Mouse (Mus musculus) brain, embryonic 14.5 days (tissue): ENCODE data around the gene Mtnr1b. TPM values are rescaled to one million over a fixed set of nuclear protein-coding genes. Genes with fewer than 3 reads are reported as not detected.
"Not testable (repeated sequence)": the region's sequence is repeated elsewhere in the genome, so short reads cannot be mapped to it uniquely, and the experiment has no call there.

ENCODE experiments used
- DNase-seq: peaks from one replicate; pipeline ENCODE4 v3.0.0-alpha.2; 2011; ENCODE audit warnings: low read depth
- CTCF ChIP-seq: fragments of 200-500 bp; IDR thresholded peaks from 2 replicates; pipeline ENCODE4 v1.5.1; 2012; ENCODE audit warnings: inconsistent platforms, mild to moderate bottlenecking, moderate library complexity, borderline replicate concordance; ENCODE audit not compliant: insufficient read depth, insufficient read length; ENCODE audit errors: extremely low read depth
- POLR2A ChIP-seq: fragments of 200-500 bp; IDR thresholded peaks from 2 replicates; pipeline ENCODE4 v1.6.1; 2012; ENCODE audit warnings: mild to moderate bottlenecking, inconsistent platforms, borderline replicate concordance; ENCODE audit not compliant: poor library complexity, insufficient read depth, insufficient read length, severe bottlenecking; ENCODE audit errors: extremely low read depth
- polyA plus RNA-seq: library from polyadenylated mRNA; depleted of rRNA; stranded (reverse); fragments of >200 nt; gene quantifications from 2 replicates; pipeline ENCODE4 v1.2.3, GENCODE M21; 2012

Mtnr1b gene
- polyA plus RNA-seq, 1 experiment, result not detected

DNA sequence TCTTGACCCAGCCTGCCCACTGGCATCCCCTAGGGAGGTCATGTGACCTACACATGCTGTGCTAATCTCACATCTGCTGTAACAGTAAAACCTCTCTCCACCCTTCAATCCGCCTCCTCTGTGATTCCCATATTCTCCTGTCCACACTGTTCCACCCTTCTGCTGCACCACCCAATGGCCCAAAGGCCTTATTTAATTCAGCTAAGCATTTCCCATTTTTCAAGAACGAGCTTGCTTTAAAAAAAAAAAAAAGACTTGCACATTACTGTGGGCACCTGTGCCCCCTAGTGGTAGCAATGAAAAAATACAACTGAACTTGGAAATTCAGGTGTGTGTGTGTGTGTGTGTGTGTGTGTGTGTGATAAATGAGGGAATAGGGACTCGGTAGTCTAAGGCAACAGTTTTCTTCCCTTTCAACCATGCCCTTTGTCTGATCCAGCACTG lies 5.8 kb upstream of the Mtnr1b start:
- TF ChIP-seq POLR2A, result no peak
- peak; percentile 45; the same call in 1 of the 2 replicates for TF ChIP-seq CTCF
- peak; percentile 84 for DNase-seq

DNA sequence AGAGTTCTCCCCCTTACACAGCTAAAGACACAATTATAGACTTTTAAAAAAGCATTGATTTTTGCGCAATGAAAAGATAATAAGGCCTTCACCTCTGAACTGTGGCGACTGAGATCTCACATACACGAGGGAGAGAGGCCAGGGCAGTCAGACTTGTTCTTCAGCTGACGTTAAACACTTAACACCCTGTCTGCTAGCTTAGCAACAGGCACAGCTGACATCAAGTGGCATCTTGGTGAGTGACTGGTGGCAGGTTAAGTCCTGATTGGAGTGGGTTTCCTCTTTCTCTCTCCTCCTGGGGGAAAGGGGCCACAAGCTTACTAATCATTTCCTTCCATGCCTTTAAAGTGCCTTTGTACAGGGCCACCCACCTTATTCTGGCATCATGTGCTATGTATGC lies 4.3 kb downstream of the Mtnr1b start:
- peak; percentile 17 for DNase-seq
- TF ChIP-seq CTCF, result no peak
- no peak for TF ChIP-seq POLR2A

DNA sequence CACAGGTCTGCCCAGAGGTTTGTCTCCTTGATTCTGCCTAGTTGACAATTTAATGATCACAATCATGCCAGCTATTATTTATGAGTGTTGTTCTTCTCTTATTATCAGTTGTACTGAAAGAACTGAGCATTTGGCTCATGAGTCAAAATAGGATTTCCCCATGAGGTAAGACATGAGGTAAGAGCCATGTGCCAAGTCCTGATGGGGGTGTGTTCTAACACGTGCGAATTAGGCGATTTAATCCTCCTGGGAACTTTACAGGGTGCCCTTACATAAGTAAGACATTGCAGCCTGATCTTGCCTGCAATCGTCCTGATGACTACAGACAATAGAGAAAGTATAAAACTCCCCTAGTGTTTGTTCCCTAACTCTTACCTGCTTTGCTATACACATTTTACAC lies 4.9 kb downstream of the Mtnr1b start:
- DNase-seq, result peak; percentile 23
- TF ChIP-seq POLR2A, result no peak

DNA sequence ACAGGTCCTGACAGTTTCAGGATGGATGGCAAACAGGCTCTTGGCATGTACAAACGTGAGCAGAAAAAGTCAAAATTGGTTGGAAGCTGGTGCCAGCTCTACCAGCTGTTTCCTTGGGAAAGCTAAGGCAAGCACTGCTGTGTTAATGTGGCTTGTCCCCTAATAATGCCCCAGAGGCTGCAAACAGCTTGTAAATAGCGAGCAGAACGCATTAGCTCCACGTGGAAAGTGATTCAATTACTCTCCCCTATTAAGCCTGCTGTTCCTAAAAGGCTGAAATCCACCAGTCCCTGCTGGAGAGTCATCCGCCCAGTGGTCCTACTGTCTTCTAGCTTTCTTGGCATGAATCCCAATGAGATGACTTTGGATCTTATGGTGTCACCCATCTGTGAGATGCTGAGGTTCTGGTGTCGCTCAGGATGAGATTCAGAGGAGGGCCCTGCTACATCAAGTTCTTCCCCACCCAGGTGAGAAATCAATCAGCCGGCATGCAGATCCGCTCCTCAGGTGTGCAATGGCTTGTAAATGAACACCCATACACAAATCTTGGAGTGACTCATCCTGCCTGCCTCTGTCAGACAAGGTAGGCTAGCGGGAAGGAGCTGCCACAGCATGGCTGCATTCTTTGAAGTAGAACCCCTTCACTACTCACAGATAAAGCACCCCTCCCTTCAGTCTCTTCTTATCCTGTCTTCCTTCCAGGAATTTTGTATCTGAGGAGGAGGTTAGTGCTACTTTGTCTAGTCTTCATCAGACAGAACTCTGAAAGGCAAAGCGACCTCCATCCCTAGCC lies 7.9 kb downstream of the Mtnr1b start:
- no peak for TF ChIP-seq POLR2A
- no peak for TF ChIP-seq CTCF
- DNase-seq, result peak; percentile 67

DNA sequence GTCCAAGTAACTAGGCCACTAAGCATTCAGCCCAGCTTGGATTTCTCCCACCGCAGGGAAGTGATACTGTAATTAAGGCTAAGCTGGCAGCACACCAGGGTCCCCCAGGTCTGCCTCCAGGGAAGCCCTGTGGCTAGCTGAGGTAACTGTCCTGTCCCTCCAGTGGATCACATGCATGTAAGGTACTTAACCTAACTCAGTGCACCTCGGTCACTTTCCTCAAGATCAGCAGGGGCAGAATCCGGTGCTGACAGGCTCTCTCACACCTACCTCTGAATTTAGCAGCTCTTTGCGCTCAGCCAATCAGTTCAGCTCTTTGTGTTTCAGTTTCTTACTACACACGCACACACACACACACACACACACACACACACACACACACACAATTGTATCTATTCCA lies 13.0 kb downstream of the Mtnr1b start:
- DNase-seq, result no peak
- TF ChIP-seq CTCF (no peak), POLR2A (no peak)

DNA sequence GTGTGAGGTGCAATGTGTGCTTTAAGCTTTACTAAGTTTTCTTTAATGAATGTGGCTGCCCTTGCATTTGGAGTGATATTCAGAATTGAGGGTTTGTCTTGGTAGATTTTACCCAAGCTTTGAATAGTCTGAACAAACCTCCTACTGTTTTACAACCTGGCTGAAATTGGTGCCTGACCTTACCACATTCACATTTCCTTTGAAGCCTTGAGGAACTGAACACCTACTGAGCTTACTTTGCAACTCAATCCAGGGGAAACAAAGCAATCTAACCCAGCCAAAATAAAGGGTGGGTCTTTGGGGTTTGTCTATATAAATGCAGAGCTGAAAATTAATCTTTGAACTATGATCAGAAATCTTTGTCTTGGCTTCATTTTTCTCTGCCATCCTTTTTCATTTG lies 23.6 kb downstream of the Mtnr1b start:
- no peak for DNase-seq
- TF ChIP-seq CTCF (no peak), POLR2A (no peak)

DNA sequence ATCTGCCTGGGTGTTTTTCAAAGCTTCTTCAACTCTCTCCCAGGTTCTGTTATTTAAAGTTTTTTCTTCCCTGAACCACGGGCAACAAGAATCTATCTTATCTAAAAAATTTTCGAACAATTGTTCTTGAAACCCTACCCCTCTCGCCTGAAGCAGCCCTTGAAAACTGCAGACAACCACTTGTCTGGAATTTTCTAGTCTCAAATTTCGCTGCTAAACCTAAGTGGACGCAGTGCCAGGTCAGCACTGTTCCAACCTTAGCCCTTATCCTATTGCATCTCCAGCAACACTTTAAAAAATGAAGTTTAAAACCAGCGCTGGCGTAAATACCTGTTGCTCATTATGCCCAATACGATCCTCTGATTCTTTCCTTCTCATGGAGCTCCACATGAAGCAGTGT lies 29.0 kb downstream of the Mtnr1b start:
- TF ChIP-seq POLR2A (no peak), CTCF (no peak)
- DNase-seq, result no peak

DNA sequence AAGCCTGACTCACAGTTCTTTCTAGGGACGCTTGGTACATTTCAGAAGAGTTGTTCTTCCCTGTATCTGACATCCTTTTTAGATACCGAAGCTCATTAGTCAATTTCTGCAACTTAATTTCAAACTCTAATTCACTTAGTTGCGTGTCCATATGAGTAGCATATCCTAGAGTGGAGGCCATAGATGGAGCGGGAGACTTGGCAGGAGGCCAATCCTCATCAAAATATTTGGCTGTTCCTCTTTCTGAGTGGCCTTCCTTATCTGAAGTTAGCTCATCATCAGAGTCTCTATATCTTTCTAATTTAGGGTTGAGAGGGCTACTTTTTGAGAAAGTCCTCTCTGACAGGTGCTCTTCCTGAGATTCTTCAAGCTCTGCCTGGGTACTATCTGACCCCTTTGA lies 29.4 kb downstream of the Mtnr1b start:
- DNase-seq, result not testable (repeated sequence)

DNA sequence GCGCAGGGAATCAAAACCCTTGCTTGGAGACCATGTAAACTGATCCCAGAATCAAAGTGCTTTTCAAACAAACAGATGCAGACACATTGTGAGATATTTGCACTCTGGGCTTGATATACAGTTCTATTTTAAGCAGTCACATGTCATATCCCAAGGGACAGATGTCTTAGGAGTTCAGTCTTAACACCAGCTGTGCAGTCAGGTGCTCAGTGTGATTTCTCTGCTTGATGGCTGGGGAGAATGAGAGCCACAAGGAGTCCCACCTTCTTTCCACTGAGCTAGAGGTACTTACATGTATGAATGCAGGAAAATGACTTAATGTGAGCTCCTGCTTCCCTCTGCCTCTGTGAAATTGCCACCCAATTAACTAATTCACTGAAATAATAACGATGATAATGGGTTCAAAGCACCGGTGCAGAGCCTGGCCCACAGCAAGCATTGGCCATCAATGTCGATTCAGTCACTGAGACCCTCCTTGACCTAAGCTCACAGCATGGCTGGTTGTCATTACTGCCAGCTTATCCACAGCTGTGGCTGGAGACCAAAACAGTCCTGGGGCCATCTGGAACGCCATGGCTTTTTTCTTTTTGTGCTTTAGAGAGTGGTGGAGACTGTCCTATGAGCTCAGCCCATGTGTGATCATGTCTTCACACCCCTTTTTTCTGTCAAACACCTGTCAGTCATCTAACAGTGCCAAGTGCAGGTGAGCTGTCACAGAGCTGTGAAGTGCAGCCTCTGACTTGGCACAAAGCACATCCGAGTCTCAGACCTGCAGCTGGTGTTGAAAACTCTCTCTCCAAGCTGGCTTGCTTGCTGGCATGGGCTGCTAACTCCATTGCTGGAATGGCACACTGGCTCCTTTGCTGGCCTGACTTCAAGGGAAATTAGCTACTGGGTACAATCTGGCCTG lies 61.1 kb downstream of the Mtnr1b start:
- TF ChIP-seq POLR2A, result no peak
- peak; percentile 93 for DNase-seq

DNA sequence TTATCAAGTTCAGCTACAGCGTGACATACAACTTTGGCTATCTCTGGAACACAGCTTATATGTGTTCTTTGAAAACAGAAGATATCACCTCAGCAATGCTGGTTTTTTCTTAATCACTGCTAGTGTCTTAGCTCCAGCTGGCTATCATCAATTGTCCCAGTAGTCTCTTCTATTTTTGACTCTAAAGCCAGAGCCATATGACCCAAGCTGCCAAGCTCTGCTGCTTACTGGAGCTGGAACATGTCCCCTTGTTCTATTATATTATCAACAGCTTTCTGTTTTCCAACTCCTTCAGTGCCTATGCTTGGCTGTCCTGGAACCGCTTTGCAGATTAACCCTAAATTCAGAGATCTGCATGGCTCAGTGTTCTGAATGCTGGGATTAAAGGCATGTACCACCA lies 70.1 kb downstream of the Mtnr1b start:
- DNase-seq, result no peak
- TF ChIP-seq POLR2A (no peak), CTCF (no peak)

DNA sequence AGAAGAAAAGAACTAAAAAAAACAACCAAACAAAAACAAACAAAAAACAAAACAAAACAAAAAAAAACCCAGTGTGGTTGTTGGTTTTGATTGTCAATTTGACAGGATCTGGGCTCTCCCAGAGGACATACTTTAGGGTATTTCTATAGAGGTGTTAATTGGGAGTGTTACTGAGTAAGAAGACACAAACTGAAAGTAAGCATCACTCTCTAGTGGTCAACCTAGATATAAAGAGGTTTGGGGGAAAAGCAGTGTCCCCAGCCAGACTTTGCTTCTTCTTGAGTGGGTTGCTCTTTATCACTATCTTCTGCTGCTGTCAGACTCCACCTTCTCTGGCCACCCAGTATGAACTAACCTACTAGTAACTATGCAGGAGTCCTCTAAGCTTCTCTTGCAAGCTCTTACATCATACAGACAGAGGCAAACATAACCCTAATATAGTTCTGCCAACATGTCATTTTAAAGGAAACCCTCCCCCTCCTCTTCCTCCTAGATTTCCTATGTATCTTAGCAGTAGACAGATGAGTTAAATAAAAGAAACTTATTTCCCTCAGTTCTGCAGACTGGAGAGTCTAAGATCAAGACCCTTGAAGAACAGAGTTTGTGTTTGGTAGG lies 71.8 kb downstream of the Mtnr1b start:
- TF ChIP-seq CTCF (no peak), POLR2A (no peak)

DNA sequence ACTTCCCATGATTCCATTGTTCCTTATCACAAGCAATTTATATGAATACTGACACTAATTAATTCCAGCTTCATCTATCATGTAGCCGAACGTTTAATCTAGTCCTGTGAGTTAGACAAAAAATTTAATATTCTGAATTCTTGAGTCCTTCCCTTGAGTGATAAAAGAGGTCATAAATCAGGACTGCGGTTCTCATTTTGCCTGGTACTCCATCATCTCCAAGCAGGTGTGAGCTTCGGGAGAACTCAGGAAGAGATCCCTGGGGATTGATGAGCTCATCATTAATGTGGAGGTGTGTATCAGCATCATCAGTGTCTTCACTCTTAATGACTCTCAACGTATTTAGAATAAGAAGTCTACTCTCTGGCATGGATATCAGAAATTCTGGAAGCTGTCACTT lies 74.0 kb downstream of the Mtnr1b start:
- DNase-seq, result no peak
- TF ChIP-seq POLR2A (no peak), CTCF (no peak)

More for the DNA sequence above, 71.8 kb downstream of the Mtnr1b start:
- no peak for DNase-seq

DNA sequence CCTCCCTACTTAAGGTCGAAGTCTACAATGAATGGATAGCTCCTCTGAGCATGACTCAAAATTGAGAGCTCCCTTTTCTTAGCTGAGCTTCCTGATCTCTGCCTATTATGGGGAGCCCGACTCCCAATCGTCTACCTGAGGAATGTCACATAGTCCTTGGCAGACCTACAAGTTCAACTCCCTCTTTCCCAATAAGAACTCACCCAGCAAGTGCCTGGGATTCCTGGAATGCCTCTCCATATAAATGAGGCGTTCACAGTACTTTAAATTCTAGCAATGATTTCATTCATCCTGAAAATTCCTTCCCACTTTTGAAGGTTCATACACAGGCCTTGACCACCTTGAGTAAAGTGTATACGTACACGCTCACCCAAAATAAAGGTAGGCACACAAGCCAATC lies 79.9 kb downstream of the Mtnr1b start:
- DNase-seq, result no peak
- TF ChIP-seq CTCF, result no peak
- TF ChIP-seq POLR2A, result no peak
